Mouse (Mus musculus) hindbrain, postnatal 0 days (tissue): ENCODE results near the gene Btd. TPM values are rescaled to one million over a fixed set of nuclear protein-coding genes. Genes with fewer than 3 reads are reported as not detected.

ENCODE experiments used
- ATAC-seq: fragments of 200-750 bp; cut with Nextera tagmentation; 2 replicates; pipeline ENCODE4 v1.8.0; 2017; ENCODE audit warnings: mild to moderate bottlenecking, moderate TSS enrichment, moderate library complexity
- DNase-seq: peaks from one replicate; pipeline ENCODE4 v3.0.0-alpha.2; 2015; ENCODE audit warnings: low spot score
- H3K27ac ChIP-seq: fragments of 300-500 bp; sonication (generic); 2 replicates; pipeline ENCODE4 v1.5.1; 2014; ENCODE audit warnings: mild to moderate bottlenecking
- H3K27me3 ChIP-seq: fragments of 300-500 bp; sonication (generic); 2 replicates; pipeline ENCODE4 v1.6.1; 2014; ENCODE audit warnings: low read length, mixed read lengths; ENCODE audit not compliant: insufficient read depth
- H3K36me3 ChIP-seq: fragments of 300-500 bp; sonication (generic); 2 replicates; pipeline ENCODE4 v1.6.1; 2014; ENCODE audit warnings: low read length, mixed read lengths; ENCODE audit not compliant: insufficient read depth
- H3K4me1 ChIP-seq: fragments of 300-500 bp; sonication (generic); 2 replicates; pipeline ENCODE4 v1.6.1; 2014; ENCODE audit warnings: antibody characterized with exemption, low read length, mixed read lengths; ENCODE audit not compliant: insufficient read depth
- H3K4me2 ChIP-seq: fragments of 300-500 bp; sonication (generic); 2 replicates; pipeline ENCODE4 v1.6.1; 2014; ENCODE audit warnings: low read depth, mild to moderate bottlenecking, low read length, moderate library complexity, mixed read lengths
- H3K4me3 ChIP-seq: fragments of 300-500 bp; sonication (generic); 2 replicates; pipeline ENCODE4 v1.5.1; 2014; ENCODE audit warnings: low read length
- H3K9ac ChIP-seq: fragments of 300-500 bp; sonication (generic); replicated peaks from 2 replicates; pipeline ENCODE4 v1.6.1; 2014; ENCODE audit warnings: mild to moderate bottlenecking, low read length, moderate library complexity, mixed read lengths
- H3K9me3 ChIP-seq: fragments of 300-500 bp; sonication (generic); 2 replicates; pipeline ENCODE4 v1.6.1; 2016; ENCODE audit warnings: low read length, mixed read lengths
- CTCF ChIP-seq: IDR thresholded peaks from 2 replicates; pipeline ENCODE4 v1.5.1; 2016; ENCODE audit warnings: antibody characterized with exemption, control low read depth, low read depth
- WGBS: fragments of 180-500 bp; shearing (Covaris S2); extraction: QIAGEN DNeasy Blood & Tissue Kit; methylation state at CpG from one replicate; pipeline ENCODE4 v1.1.7; 2014; 5-methylcytosine and 5-hydroxymethylcytosine counted together
- polyA plus RNA-seq: library from polyadenylated mRNA; unstranded; fragments of >200 nt; fragmentation: Nextera tagmentation; extraction: Ambion mirVana; gene quantifications from 2 replicates; pipeline ENCODE4 v1.2.1, GENCODE M21; 2015
- total RNA-seq: library from RNA; depleted of rRNA; stranded (reverse); fragments of >200 nt; gene quantifications from 2 replicates; pipeline ENCODE4 v1.2.3, GENCODE M21; 2014; rRNA removed

Btd gene
- total and polyA plus RNA-seq, 2 experiments from 2014 or later = 24.5 to 30.8 TPM

DNA sequence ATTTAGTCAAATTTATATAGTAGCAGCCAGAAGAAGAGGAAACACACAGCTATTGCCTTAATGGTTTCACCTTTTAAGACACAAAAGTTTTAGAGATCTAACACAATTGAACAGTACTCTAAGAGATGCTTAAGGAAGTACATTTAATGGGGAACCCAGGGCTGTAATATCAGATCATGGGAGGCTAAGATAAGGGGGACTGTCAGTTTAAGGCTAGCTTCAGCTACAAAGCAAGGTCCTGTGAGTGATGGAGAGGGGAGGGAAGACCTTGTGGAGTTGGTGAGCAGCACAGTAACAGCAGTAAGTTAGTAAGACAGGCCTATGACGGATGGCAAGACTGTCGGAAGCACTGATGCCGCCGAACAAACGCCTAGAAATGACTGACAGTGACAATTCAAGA is 76.5 kb downstream of the Btd start:
- no peak for TF ChIP-seq CTCF
- Histone ChIP-seq H3K27me3 (no peaks in the 10 kb centered on the region), H3K27ac (no peak overlapping the region), H3K9me3 (no peaks in the 10 kb centered on the region), H3K36me3 (peaks cover 30% of the 10 kb centered on the region), H3K4me2 (no peak overlapping the region), H3K4me3 (no peak overlapping the region), H3K9ac (no peak overlapping the region), H3K4me1 (no peaks in the 10 kb centered on the region)
- 96% methylated on average over 5 of the region's 5 CpGs for WGBS
- DNase-seq (no peak), ATAC-seq (no peak)

Other genes starting within 250 kb of the Btd start
- gene Sh3bp5, start 204.9 kb upstream of the Btd start, total RNA-seq = 41.6 and 53.9 TPM in 2 replicates
- 127 and 149 TPM in 2 replicates for gene Sh3bp5, start 204.9 kb upstream of the Btd start, polyA plus RNA-seq
- 8.6 and 11.7 TPM in 2 replicates for gene Eaf1, start 146.6 kb upstream of the Btd start, total RNA-seq
- 6.3 and 6.4 TPM in 2 replicates for gene Eaf1, start 146.6 kb upstream of the Btd start, polyA plus RNA-seq
- gene Mettl6, start 146.0 kb upstream of the Btd start, total RNA-seq = 14.8 and 14.9 TPM in 2 replicates
- 32.7 and 36.8 TPM in 2 replicates for gene Mettl6, start 146.0 kb upstream of the Btd start, polyA plus RNA-seq
- 0.47 and 0.63 TPM in 2 replicates for gene Colq, start 49.7 kb upstream of the Btd start, total RNA-seq
- gene Colq, start 49.7 kb upstream of the Btd start, polyA plus RNA-seq = 0.79 and 0.80 TPM in 2 replicates
- not detected in 2 replicates for gene Gm49387, start 150 bp upstream of the Btd start, total RNA-seq
- 1.2 TPM in 1 of 2 replicates, not detected in the other for gene Gm49387, start 150 bp upstream of the Btd start, polyA plus RNA-seq
- 6.3 and 12.8 TPM in 2 replicates for gene Hacl1, start 258 bp downstream of the Btd start, total RNA-seq
- 10.9 and 11.3 TPM in 2 replicates for gene Hacl1, start 258 bp downstream of the Btd start, polyA plus RNA-seq
- 21.9 and 24.9 TPM in 2 replicates for gene Ankrd28, start 189.6 kb downstream of the Btd start, total RNA-seq
- 8.1 and 8.5 TPM in 2 replicates for gene Ankrd28, start 189.6 kb downstream of the Btd start, polyA plus RNA-seq